Mouse (Mus musculus) layer of hippocampus, postnatal 14 days (tissue): Measurements from ENCODE around the gene Clasp2. TPM values are rescaled to one million over a fixed set of nuclear protein-coding genes. Genes with fewer than 3 reads are reported as not detected.
"Not testable (repeated sequence)": the region's sequence is repeated elsewhere in the genome, so short reads cannot be mapped to it uniquely, and the experiment has no call there.

ENCODE experiments used
- DNase-seq, 2 experiments: peaks; one replicate each; pipeline ENCODE4 v3.0.0; 2021 to 2022; ENCODE audit warnings: low spot score in 2 of 2, mixed read lengths in 1 of 2
- total RNA-seq, 2 experiments: library from RNA; stranded (reverse); gene quantifications; 2 replicates each; pipeline ENCODE4 v1.2.3; 2021

Clasp2 gene
- total RNA-seq, 2 experiments from 2014 or later: 254 to 274 TPM

- DNase-seq: no peak
Measured at GRCm38 (mm10) chr9:113813086-113813485, 71.8 kb downstream of the Clasp2 start.

- no peak for DNase-seq
Measured at GRCm38 (mm10) chr9:113815836-113816235, 74.6 kb downstream of the Clasp2 start.

- DNase-seq: no peak
Measured at GRCm38 (mm10) chr9:113822150-113822549, 80.9 kb downstream of the Clasp2 start.

- no peak for DNase-seq
Measured at GRCm38 (mm10) chr9:113828719-113829118, 87.4 kb downstream of the Clasp2 start.

GRCm38 (mm10) chr9:113830219-113830618 is 88.9 kb downstream of the Clasp2 start:
- DNase-seq: no peak

GRCm38 (mm10) chr9:113833481-113833880 is 92.2 kb downstream of the Clasp2 start:
- DNase-seq: no peak

GRCm38 (mm10) chr9:113837001-113837400 is 95.7 kb downstream of the Clasp2 start:
- DNase-seq: no peak

GRCm38 (mm10) chr9:113837461-113837860 is 96.2 kb downstream of the Clasp2 start:
- no peak for DNase-seq

GRCm38 (mm10) chr9:113844029-113844428 is 102.8 kb downstream of the Clasp2 start:
- DNase-seq: no peak

GRCm38 (mm10) chr9:113855441-113855840 is 114.2 kb downstream of the Clasp2 start:
- no peak for DNase-seq

- no peak for DNase-seq
Measured at GRCm38 (mm10) chr9:113857281-113857928, 116.1 kb downstream of the Clasp2 start.

- DNase-seq: no peak
Measured at GRCm38 (mm10) chr9:113857929-113858440, 116.7 kb downstream of the Clasp2 start.

GRCm38 (mm10) chr9:113859420-113859819 is 118.1 kb downstream of the Clasp2 start:
- no peak for DNase-seq

GRCm38 (mm10) chr9:113863370-113863999 is 122.2 kb downstream of the Clasp2 start:
- no peak for DNase-seq

- no peak for DNase-seq
Measured at GRCm38 (mm10) chr9:113867951-113868350, 126.7 kb downstream of the Clasp2 start.

GRCm38 (mm10) chr9:113894903-113895302 is 153.6 kb downstream of the Clasp2 start:
- DNase-seq: no peak

- no peak for DNase-seq
Measured at GRCm38 (mm10) chr9:113903136-113903535, 161.9 kb downstream of the Clasp2 start.

GRCm38 (mm10) chr9:113904315-113904714 is 163.0 kb downstream of the Clasp2 start:
- not testable (repeated sequence) for DNase-seq

- DNase-seq: no peak
Measured at GRCm38 (mm10) chr9:113915789-113916188, 174.5 kb downstream of the Clasp2 start.

- DNase-seq: no peak
Measured at GRCm38 (mm10) chr9:113922677-113923076, 181.4 kb downstream of the Clasp2 start.

GRCm38 (mm10) chr9:113924883-113925282 is 183.6 kb downstream of the Clasp2 start:
- DNase-seq: no peak

- DNase-seq: no peak
Measured at GRCm38 (mm10) chr9:113928591-113928990, 187.3 kb downstream of the Clasp2 start.

- no peak for DNase-seq
Measured at GRCm38 (mm10) chr9:113929676-113930075, 188.4 kb downstream of the Clasp2 start.
